Mouse (Mus musculus): ENCODE measurements around the gene Crygc.
"Not testable (repeated sequence)": the region's sequence is repeated elsewhere in the genome, so short reads cannot be mapped to it uniquely, and the experiment has no call there.

The Crygc gene

DNA sequence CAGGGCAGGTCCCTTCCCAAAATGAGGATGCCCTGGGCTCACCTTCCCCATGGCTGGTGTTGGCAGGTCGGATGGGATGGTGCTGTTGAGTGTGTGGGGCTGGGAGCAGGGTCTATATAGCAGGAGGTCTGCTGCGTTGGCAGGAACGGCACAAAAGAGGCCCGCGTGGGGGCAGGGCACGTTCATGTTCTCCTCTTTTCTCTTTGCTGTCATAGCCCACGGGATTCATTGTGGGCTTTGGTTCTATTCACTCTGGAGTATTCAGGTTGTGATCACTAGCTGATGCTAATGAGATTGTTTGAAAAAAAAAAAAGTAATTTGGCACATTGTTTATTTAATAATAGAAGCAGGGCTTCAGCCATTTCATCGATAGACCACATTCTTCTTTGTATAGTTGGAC lies 10.1 kb downstream of the Crygc start, which contains the start of gene Crygd:
Gene Crygd, minus strand, starts transcription at position 101 of the 400 bp plus-strand sequence.
- DNase-seq (ENCODE audit: low spot score in 2 of 2) = no peak

DNA sequence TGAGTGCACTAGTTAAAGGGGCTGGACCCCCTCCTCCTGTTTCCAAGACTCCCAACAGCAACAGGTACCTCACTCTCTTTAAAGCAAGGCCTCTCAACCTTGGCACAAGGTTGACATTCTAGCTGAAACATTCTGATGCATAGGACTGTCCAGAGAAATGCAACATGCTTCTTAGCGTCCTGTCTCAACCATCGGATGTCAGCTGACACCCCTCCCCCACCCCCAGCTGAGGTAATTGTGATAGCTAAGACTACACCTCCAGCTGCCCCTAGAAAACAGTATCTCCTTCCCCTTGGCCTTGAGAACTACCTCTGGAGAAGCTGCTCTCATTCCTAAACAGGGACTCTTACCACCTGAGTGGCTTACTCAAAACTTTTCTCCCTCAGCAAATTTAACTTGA lies 21.3 kb downstream of the Crygc start:
- no peak for DNase-seq (ENCODE audit: low spot score in 2 of 2)

- no peak for DNase-seq (ENCODE audit: low spot score in 2 of 2)
Measured at GRCm38 (mm10) chr1:65051696-65052095, 21.8 kb downstream of the Crygc start.

DNA sequence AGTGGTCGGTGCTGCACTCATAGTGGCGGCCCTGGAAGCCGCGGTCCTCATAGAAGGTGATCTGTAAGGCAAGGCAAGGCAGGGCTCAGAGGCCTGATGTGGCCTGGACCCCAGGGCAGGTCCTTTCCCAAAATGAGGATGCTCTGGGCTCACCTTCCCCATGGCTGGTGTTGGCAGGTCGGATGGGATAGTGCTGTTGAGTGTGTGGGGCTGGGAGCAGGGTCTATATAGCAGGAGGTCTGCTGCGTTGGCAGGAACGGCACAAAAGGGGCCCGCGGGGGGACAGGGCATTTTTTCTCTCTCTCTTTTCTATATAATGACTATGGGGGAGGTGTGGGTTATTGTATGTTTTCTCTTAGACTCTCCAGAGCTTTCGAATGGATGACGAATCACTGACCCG lies 22.5 kb downstream of the Crygc start, which contains the start of gene Cryge:
Gene Cryge, minus strand, starts transcription at position 198 of the 400 bp plus-strand sequence.
- not testable (repeated sequence) for DNase-seq (ENCODE audit: low spot score in 2 of 2)

GRCm38 (mm10) chr1:65048781-65049180 lies 24.7 kb downstream of the Crygc start:
- no peak for DNase-seq (ENCODE audit: low spot score in 2 of 2)

DNA sequence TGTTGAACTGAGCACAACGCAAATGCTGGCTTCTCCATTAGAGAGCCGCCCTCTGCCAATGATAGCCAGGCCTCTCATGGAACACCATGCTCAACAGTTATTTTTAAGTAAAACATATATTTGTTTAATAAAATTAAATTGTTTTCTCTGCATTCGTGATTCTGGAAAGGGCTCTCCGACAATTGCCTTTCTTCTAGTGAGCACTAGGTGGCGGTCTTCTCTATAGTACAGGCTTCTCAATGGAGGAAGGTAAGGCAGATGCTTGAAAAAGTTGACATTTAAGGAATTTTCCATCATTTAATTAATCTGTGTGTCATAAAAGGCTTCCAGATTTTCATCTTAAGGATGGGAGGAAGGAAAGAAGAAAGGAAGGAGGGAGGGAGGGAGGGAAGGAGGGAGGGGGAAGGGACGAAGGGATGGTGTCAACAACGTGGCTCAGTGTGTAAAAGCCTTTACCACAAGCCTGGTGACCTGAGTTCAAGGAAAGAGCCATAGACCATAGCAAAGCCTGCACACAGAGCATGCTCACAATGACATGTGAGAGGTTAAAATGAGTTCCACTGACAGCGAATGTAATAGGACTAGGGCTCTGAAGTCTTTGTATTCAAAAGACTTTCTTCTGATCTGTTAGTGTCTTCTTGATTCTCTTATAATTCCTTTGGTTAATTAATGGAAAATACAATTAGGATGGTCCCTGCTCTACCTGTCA lies 26.9 kb downstream of the Crygc start:
- DNase-seq (ENCODE audit: low spot score in 2 of 2) = peak in 1 of 2 experiments; percentile 3

- no peak for DNase-seq (ENCODE audit: low spot score in 2 of 2)
Measured at GRCm38 (mm10) chr1:65043433-65043832, 30.1 kb downstream of the Crygc start.

DNA sequence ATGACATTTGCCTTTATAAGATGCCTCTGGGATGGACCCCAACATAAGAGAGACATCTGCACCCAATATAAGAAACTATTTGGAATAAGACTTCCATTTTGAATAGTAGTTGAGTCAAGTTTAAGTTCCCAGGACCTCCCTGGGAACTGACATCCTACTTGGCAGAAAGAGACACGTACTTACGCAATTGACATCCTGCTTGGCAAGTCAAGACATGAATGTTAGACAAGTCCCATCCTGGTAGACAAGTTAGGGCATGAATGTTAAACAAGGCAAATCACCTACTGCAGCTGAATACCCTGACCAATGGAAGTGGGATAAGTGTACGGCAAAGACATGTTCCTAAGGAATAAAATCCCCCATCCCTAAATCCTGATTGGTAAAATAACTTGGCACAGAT lies 31.7 kb downstream of the Crygc start:
- DNase-seq (ENCODE audit: low spot score in 2 of 2) = no peak

GRCm38 (mm10) chr1:65040806-65041205 lies 32.7 kb downstream of the Crygc start:
- no peak for DNase-seq (ENCODE audit: low spot score in 2 of 2)

GRCm38 (mm10) chr1:65039679-65040078 lies 33.8 kb downstream of the Crygc start:
- no peak for DNase-seq (ENCODE audit: low spot score in 2 of 2)

- DNase-seq (ENCODE audit: low spot score in 2 of 2) = no peak
Measured at GRCm38 (mm10) chr1:65037542-65037941, 35.9 kb downstream of the Crygc start.

GRCm38 (mm10) chr1:65035513-65035912 lies 38.0 kb downstream of the Crygc start:
- no peak for DNase-seq (ENCODE audit: low spot score in 2 of 2)

- DNase-seq (ENCODE audit: low spot score in 2 of 2) = no peak
Measured at GRCm38 (mm10) chr1:65032641-65033040, 40.8 kb downstream of the Crygc start, which contains the start of gene Akr1cl. TSS of gene Akr1cl (minus strand) at chr1:65032759.

DNA sequence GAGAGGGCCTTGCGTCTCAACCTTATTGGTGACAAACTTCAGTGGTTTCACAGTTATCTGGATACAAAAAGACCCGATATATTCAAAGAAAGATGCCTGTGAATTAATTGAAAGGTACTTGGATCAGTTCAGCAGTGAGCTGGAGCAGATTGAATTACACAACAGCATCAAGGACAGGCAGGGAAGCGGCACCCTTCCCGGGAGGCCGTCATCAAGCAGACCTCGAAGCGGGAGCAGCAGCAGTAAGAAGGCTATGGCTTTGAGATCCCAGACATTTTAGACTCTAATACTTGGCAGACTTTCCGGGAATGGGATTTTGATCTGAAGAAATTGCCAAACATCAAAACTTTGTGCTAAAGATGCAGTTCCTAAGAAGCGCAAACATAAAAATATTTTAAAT lies 45.3 kb downstream of the Crygc start:
- no peak for DNase-seq (ENCODE audit: low spot score in 2 of 2)
